Mouse (Mus musculus): ENCODE measurements around the gene Nudc.
"Not testable (repeated sequence)": the region's sequence is repeated elsewhere in the genome, so short reads cannot be mapped to it uniquely, and the experiment has no call there.

The Nudc gene

GRCm38 (mm10) chr4:133536081-133536480, 9.7 kb downstream of the Nudc start:
- DNase-seq, result no peak

GRCm38 (mm10) chr4:133532777-133533176, 13.0 kb downstream of the Nudc start:
- DNase-seq, result no peak

- DNase-seq, result no peak
Observed at GRCm38 (mm10) chr4:133527788-133528187, 18.0 kb downstream of the Nudc start.

- DNase-seq, result no peak
Observed at GRCm38 (mm10) chr4:133521502-133521901, 24.3 kb downstream of the Nudc start.

GRCm38 (mm10) chr4:133519369-133519665, 26.5 kb downstream of the Nudc start:
- no peak for DNase-seq

GRCm38 (mm10) chr4:133518601-133519368, 27.0 kb downstream of the Nudc start, which contains the start of gene Kdf1:
Gene Kdf1 (plus strand): TSS chr4:133518963.
- no peak for DNase-seq

GRCm38 (mm10) chr4:133512972-133513371, 32.8 kb downstream of the Nudc start:
- DNase-seq, result peak; percentile 84

- DNase-seq, result not testable (repeated sequence)
Observed at GRCm38 (mm10) chr4:133512511-133512910, 33.3 kb downstream of the Nudc start.

- no peak for DNase-seq
Observed at GRCm38 (mm10) chr4:133511050-133511449, 34.7 kb downstream of the Nudc start.

GRCm38 (mm10) chr4:133508990-133509389, 36.8 kb downstream of the Nudc start:
- DNase-seq, result no peak

GRCm38 (mm10) chr4:133506573-133506972, 39.2 kb downstream of the Nudc start:
- DNase-seq, result peak; percentile 85

- no peak for DNase-seq
Observed at GRCm38 (mm10) chr4:133504755-133505485, 40.9 kb downstream of the Nudc start.

GRCm38 (mm10) chr4:133504300-133504699, 41.5 kb downstream of the Nudc start:
- DNase-seq, result no peak

- no peak for DNase-seq
Observed at GRCm38 (mm10) chr4:133501514-133501913, 44.3 kb downstream of the Nudc start.

GRCm38 (mm10) chr4:133498160-133498724, 47.6 kb downstream of the Nudc start, which contains the start of gene Trnp1:
Gene Trnp1 (minus strand): TSS chr4:133498550.
- peak; percentile 59 for DNase-seq

- DNase-seq, result peak; percentile 46
Observed at GRCm38 (mm10) chr4:133497461-133498159, 48.2 kb downstream of the Nudc start.

- DNase-seq, result no peak
Observed at GRCm38 (mm10) chr4:133496738-133497445, 48.9 kb downstream of the Nudc start.

GRCm38 (mm10) chr4:133495711-133496110, 50.1 kb downstream of the Nudc start:
- DNase-seq, result no peak

- no peak for DNase-seq
Observed at GRCm38 (mm10) chr4:133494867-133495266, 50.9 kb downstream of the Nudc start.

- peak; percentile 90 for DNase-seq
Observed at GRCm38 (mm10) chr4:133494432-133494831, 51.4 kb downstream of the Nudc start.

- DNase-seq, result no peak
Observed at GRCm38 (mm10) chr4:133493895-133494294, 51.9 kb downstream of the Nudc start.

GRCm38 (mm10) chr4:133491800-133492199, 54.0 kb downstream of the Nudc start:
- DNase-seq, result no peak

Data from thymus, postnatal 14 days (tissue).